Mouse (Mus musculus) heart, embryonic 11.5 days (tissue): ENCODE measurements at regions not wholly inside any gene's neighbourhood (a gene's known extent, or its start where the extent isn't known, plus 50 kb on each side); places are given as distances from the start of the nearest gene placed in this dataset.
A peak's percentile ranks its signal among the peaks of the same experiment; 100 is the strongest.
"Not testable (repeated sequence)": the region's sequence is repeated elsewhere in the genome, so short reads cannot be mapped to it uniquely, and the experiment has no call there.

Experiments used
- ATAC-seq: fragments of 200-750 bp; cut with Nextera tagmentation; replicated peaks from 2 replicates; pipeline ENCODE4 v1.8.0; 2017; ENCODE audit warnings: moderate library complexity; ENCODE audit not compliant: insufficient number of reproducible peaks, low FRiP score, low TSS enrichment
- H3K27ac ChIP-seq: fragments of 300-500 bp; sonication (generic); 2 replicates; pipeline ENCODE4 v1.5.1; 2014; ENCODE audit warnings: mild to moderate bottlenecking, low read depth, low read length
- H3K27me3 ChIP-seq: fragments of 300-500 bp; sonication (generic); 2 replicates; pipeline ENCODE4 v1.6.1; 2014; ENCODE audit warnings: mild to moderate bottlenecking, low read length, mixed read lengths; ENCODE audit not compliant: control insufficient read depth, insufficient read depth
- H3K36me3 ChIP-seq: fragments of 300-500 bp; sonication (generic); 2 replicates; pipeline ENCODE4 v1.6.1; 2014; ENCODE audit warnings: mild to moderate bottlenecking, low read length, moderate library complexity, mixed read lengths; ENCODE audit not compliant: control insufficient read depth, insufficient read depth
- H3K4me1 ChIP-seq: fragments of 300-500 bp; sonication (generic); 2 replicates; pipeline ENCODE4 v1.6.1; 2014; ENCODE audit warnings: low read length; ENCODE audit not compliant: control insufficient read depth, insufficient read depth
- H3K4me2 ChIP-seq: fragments of 300-500 bp; sonication (generic); 2 replicates; pipeline ENCODE4 v1.6.1; 2014; ENCODE audit warnings: mild to moderate bottlenecking, moderate library complexity
- H3K4me3 ChIP-seq: fragments of 300-500 bp; sonication (generic); 2 replicates; pipeline ENCODE4 v1.5.1; 2014; ENCODE audit warnings: low read depth, low read length
- H3K9ac ChIP-seq: fragments of 300-500 bp; sonication (generic); 2 replicates; pipeline ENCODE4 v1.6.1; 2014; ENCODE audit warnings: mild to moderate bottlenecking, low read depth, low read length, moderate library complexity
- H3K9me3 ChIP-seq: fragments of 300-500 bp; sonication (generic); replicated peaks from 2 replicates; pipeline ENCODE4 v1.6.1; 2016; ENCODE audit warnings: low read length; ENCODE audit not compliant: control insufficient read depth
- WGBS: fragments of 180-500 bp; shearing (Covaris S2); extraction: QIAGEN DNeasy Blood & Tissue Kit; methylation state at CpG from one replicate; pipeline ENCODE4 v1.1.7; 2014; ENCODE audit not compliant: insufficient replicate concordance; 5-methylcytosine and 5-hydroxymethylcytosine counted together

- WGBS = 74% methylated on average over 1 of the region's 1 CpGs
- Histone ChIP-seq H3K36me3 (no peaks in the 10 kb centered on the region), H3K9me3 (peaks cover 46% of the 10 kb centered on the region), H3K27ac (no peak overlapping the region), H3K4me2 (no peak overlapping the region), H3K9ac (no peak overlapping the region), H3K27me3 (no peaks in the 10 kb centered on the region), H3K4me3 (no peak overlapping the region), H3K4me1 (no peaks in the 10 kb centered on the region)
- ATAC-seq = no peak
Observed at GRCm38 (mm10) chr4:122025866-122026265, 404.0 kb upstream of the Gm12887 start.

- Histone ChIP-seq H3K9me3 (peaks cover 51% of the 10 kb centered on the region), H3K4me3 (no peak overlapping the region), H3K9ac (no peak overlapping the region), H3K27ac (no peak overlapping the region), H3K36me3 (no peaks in the 10 kb centered on the region), H3K27me3 (no peaks in the 10 kb centered on the region), H3K4me1 (no peaks in the 10 kb centered on the region), H3K4me2 (no peak overlapping the region)
- ATAC-seq = no peak; the same call in 1 of the 2 replicates
- 86% methylated on average over 15 of the region's 15 CpGs for WGBS
Observed at GRCm38 (mm10) chr4:122022854-122023253, 401.0 kb upstream of the Gm12887 start.

- WGBS = 88% methylated on average over 24 of the region's 26 CpGs
- not testable (repeated sequence) for H3K4me2 ChIP-seq, H3K36me3 ChIP-seq, H3K9ac ChIP-seq, H3K4me3 ChIP-seq, H3K4me1 ChIP-seq, H3K27me3 ChIP-seq, H3K27ac ChIP-seq, ATAC-seq
- H3K9me3 ChIP-seq = peaks cover 32% of the 10 kb centered on the region
Observed at GRCm38 (mm10) chr4:122008938-122009459, 387.1 kb upstream of the Gm12887 start.

- H3K4me3 ChIP-seq = no peak overlapping the region
- H3K27ac ChIP-seq = no peak overlapping the region
- no peaks in the 10 kb centered on the region for H3K36me3 ChIP-seq
- H3K4me2 ChIP-seq = no peak overlapping the region
- H3K9ac ChIP-seq = no peak overlapping the region
- ATAC-seq = peak; percentile 41; the same call in 1 of the 2 replicates
- whole genome bisulfite sequencing = 90% methylated on average over 39 of the region's 39 CpGs
- H3K4me1 ChIP-seq = no peaks in the 10 kb centered on the region
- H3K9me3 ChIP-seq = peaks cover 36% of the 10 kb centered on the region
- H3K27me3 ChIP-seq = no peaks in the 10 kb centered on the region
Observed at GRCm38 (mm10) chr4:122008168-122008839, 386.4 kb upstream of the Gm12887 start.

GRCm38 (mm10) chr4:121986741-121987140 lies 364.8 kb upstream of the Gm12887 start:
- no peak for ATAC-seq
- Histone ChIP-seq H3K27me3 (no peaks in the 10 kb centered on the region), H3K4me2 (no peak overlapping the region), H3K9me3 (peaks cover 34% of the 10 kb centered on the region), H3K36me3 (no peaks in the 10 kb centered on the region), H3K9ac (no peak overlapping the region), H3K4me1 (no peaks in the 10 kb centered on the region), H3K4me3 (no peak overlapping the region), H3K27ac (no peak overlapping the region)
- WGBS = 56% methylated on average over 2 of the region's 2 CpGs

GRCm38 (mm10) chr4:121985371-121985770 lies 363.5 kb upstream of the Gm12887 start:
- H3K4me1 ChIP-seq = no peaks in the 10 kb centered on the region
- 57% methylated on average over 1 of the region's 1 CpGs for WGBS
- no peak for ATAC-seq
- H3K27ac ChIP-seq = no peak overlapping the region
- no peak overlapping the region for H3K4me2 ChIP-seq
- no peaks in the 10 kb centered on the region for H3K27me3 ChIP-seq
- no peak overlapping the region for H3K9ac ChIP-seq
- no peaks in the 10 kb centered on the region for H3K36me3 ChIP-seq
- H3K9me3 ChIP-seq = peaks cover 34% of the 10 kb centered on the region
- no peak overlapping the region for H3K4me3 ChIP-seq

GRCm38 (mm10) chr4:121975831-121976230 lies 353.9 kb upstream of the Gm12887 start:
- H3K9me3 ChIP-seq = peaks cover 7% of the 10 kb centered on the region
- H3K27ac ChIP-seq = no peak overlapping the region
- no peaks in the 10 kb centered on the region for H3K4me1 ChIP-seq
- peak; percentile 52; the same call in 1 of the 2 replicates for ATAC-seq
- 70% methylated on average over 3 of the region's 3 CpGs for WGBS
- no peaks in the 10 kb centered on the region for H3K36me3 ChIP-seq
- H3K9ac ChIP-seq = no peak overlapping the region
- no peaks in the 10 kb centered on the region for H3K27me3 ChIP-seq
- H3K4me2 ChIP-seq = no peak overlapping the region
- H3K4me3 ChIP-seq = no peak overlapping the region
